Mouse (Mus musculus) kidney, adult 11 months (tissue): ENCODE results near the gene Spast.
"Not testable (repeated sequence)": the region's sequence is repeated elsewhere in the genome, so short reads cannot be mapped to it uniquely, and the experiment has no call there.

Experiments used
- DNase-seq: peaks from one replicate; pipeline ENCODE4 v3.0.0; 2022

The Spast gene

DNA sequence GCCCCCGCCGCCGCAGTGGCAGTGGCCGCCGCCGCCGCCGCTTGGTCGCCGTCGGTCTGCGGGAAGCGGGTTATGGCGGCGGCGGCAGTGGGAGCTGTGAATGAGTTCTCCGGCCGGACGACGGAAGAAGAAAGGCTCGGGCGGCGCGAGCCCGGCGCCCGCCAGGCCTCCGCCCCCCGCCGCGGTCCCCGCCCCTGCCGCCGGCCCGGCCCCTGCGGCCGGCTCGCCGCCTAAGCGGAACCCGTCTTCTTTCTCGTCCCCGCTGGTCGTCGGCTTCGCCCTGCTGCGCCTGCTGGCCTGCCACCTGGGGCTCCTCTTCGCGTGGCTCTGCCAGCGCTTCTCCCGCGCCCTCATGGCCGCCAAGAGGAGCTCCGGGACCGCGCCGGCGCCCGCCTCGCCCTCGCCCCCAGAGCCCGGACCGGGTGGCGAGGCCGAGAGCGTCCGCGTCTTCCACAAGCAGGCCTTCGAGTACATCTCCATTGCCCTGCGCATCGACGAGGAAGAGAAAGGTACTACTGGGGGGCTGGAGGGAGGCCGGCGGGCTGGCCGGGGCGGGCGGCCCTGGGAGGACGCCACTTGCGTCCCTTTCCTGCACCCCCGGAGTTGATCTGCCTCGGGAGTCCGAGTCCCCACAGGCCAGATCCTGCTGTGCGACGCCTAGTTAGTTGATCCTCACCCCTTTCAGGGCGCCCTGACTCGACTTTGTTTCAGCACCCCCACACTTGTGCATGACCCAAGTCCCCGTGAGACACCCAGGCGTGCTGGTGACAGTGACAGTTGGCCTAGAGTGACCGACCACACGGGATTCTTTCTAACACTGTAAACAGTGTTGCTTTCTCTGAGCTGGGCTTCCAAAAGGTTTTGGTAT is at the start of gene Spast:
TSS of gene Spast (plus strand) at position 51 of the 868 bp plus-strand sequence.
- peak; percentile 70 for DNase-seq

DNA sequence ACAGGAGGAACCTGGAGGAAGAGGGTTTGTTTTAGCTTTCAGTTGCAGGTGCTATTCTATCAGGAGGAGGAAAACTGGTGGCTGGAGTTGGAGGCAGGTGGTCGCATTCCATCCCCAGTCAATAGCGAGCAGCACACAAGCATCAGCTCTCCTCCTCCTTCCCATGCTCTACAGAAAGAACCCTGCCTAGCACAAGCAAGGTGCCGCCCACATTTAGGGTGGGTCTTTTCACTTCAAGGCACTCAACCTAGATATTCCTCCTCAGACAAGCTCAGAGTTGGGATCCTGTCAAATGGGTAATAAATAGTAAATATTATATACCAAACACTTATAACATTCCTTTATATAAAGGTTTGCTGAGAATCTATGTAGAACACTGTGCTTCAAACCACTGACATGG is 48.6 kb upstream of the Spast start:
- no peak for DNase-seq

- DNase-seq = no peak
These were observed 47.9 kb upstream of the Spast start for GRCm38 (mm10) chr17:74290869-74291268.

- no peak for DNase-seq
These were observed 47.0 kb upstream of the Spast start for GRCm38 (mm10) chr17:74291640-74292361.

DNA sequence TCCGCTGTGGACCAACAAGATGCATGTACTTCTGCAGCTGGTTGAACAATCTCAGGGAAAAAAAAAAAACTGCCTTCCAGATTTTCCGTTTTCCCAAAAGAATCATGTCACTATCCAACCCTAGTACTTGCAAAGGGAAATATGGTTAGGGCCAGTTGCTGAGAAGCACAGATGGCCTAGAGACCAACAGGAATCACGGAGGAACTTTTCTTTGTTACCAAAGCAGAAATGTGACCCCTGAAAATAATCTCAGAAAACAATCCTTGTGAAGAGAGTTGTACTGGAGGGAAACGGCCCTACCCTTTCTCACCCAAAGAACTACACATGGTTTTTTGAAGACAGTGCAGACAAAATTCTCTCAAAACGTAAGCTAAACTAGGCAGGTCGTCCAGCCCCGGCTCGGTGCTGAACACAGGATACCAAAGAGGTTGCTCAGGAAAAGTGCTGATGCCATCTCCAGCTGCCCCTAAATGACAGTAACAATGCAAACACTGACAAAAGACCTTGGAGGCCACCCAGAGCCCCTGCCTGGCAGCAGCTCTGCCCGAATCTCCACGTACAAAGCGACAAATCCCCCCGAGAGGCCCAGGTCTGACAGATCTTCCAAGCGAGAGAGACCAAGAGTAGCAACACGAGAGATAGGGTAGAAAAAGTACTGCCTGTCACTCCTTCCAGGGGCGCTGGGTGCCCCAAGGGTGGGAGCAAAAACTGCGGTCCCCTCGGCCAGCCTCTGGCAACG is 44.9 kb upstream of the Spast start:
- DNase-seq = peak; percentile 32

DNA sequence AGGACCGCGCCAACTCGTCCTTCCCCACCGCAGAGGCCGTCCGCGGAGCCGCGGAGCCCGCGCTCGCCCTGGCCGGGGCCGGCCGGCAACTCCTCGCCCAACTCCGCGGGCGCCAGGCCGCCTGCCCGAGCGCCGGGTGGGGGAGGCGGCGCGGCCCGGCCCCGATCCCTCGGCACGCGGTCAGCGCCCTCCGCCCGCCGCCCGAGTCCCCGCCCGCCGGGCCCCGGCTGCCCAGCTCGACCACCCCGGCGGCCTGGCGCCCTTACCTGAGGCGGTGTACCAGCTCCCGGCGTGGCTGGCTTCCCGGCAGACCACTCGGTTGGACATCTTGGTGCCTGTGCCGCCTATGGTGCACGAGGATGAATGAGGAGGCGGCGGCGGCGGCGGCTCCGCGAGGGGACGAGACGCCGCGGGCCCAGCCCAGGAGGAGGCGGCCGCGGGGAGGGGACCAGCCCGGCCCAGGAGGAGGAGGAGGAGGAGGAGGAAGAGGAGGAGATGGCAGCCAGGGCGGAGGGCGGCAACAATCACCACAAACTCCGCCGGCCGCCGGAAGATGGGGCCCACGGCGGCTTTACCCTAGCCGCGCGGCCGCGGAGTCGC is 44.3 kb upstream of the Spast start:
- DNase-seq = peak; percentile 87

DNA sequence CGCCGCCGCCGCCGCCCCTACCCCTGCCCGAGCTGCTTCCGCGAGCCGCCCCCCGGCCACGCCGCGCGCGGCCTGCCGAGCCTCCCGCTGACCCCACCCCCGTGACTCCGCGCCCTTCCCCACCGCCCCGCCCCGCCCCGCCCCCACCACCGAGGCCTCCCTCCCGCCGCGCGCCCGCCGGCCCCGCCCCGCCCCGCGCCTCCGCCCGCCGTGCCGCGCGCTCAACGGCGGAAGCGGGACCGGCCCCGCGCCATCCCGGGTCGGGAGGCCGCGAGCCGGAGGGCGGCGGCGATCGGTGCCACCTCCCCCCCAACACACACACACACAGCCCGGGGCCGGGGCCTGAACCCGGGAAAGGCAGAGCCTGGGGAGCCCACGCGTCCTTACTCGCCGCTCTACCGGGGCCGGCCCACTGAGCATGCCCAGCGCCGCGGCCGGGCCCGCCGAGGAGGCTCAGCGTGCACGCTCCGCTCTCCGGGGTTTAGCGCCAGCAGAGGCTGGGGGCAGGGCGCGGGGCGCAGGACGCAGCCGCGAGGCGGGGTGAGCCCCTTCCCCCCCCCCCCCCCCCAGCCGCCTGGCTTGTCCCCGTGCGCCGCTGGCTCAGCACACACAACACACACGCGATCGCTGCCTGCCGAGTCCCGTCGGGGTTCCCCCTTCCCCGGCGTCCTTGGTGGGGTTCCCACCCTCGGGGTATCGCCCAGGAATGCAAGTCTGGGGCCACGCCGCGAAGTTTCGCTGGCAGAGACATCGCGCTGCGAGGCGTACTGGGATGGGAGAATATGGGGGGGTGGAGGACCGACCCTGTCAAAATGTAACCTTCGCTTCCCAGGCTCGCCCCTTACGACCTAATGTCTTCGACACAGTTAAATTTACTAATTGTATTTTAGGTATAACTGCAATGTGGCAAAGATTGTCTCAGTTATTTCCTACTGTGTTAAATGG is 43.5 kb upstream of the Spast start, which contains the start of gene Memo1:
TSS of gene Memo1 (minus strand) at position 496 of the 945 bp plus-strand sequence.
- DNase-seq = peak; percentile 74

DNA sequence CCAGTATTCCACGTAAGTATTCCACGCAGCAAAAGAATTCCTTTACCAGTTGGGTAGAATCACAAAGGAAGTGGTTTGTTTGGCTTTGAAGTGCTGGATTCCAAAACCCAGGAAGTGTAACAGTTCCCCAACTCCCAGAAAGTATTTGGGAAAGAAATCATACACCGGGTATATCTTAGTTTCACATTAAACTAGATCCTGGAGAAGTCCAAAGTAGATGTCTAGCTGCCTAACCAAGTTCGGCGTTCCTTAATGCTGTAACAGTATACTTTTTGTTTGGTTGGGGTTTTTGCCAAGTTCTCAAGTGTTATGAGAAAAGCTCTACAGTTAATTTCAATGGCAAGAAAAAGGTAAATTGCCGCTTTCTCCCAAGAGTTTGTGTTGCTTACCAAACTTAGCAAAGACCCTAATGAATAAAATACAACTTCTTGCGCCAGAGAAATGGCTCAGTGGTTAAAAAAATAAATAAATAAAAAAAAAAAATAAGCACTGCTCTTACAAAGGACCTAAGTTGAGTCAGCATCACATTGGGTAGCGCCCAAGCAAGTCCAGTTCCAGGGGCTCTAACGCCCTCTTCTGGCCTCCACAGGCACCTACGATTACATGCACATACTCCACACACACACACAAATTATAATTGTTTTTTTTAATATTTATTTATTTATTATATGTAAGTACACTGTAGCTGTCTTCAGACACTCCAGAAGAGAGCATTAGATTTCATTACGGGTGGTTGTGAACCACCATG is 42.5 kb upstream of the Spast start:
- peak; percentile 30 for DNase-seq

- not testable (repeated sequence) for DNase-seq
These were observed 41.8 kb upstream of the Spast start for GRCm38 (mm10) chr17:74296991-74297390.

DNA sequence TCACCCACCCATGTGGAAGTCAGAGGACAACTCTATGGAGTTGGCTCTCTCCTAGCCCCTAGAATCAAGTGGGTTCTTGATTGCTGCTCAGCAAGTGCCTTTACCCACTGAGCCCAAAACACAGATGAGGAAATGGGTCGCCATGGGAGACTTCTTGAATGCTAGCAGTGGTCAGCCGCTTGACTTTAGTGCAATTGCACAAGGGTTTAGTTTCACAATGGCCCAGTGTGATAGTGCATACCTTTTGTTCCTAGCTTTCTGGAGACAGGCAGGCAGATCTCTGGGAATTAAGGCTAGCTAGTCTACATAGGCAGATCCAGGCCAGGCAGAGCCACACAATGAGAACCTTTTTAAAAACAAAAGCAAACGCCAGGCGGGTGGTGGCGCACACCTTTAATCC is 38.7 kb upstream of the Spast start:
- DNase-seq = no peak

GRCm38 (mm10) chr17:74304060-74304459 is 34.7 kb upstream of the Spast start:
- no peak for DNase-seq

DNA sequence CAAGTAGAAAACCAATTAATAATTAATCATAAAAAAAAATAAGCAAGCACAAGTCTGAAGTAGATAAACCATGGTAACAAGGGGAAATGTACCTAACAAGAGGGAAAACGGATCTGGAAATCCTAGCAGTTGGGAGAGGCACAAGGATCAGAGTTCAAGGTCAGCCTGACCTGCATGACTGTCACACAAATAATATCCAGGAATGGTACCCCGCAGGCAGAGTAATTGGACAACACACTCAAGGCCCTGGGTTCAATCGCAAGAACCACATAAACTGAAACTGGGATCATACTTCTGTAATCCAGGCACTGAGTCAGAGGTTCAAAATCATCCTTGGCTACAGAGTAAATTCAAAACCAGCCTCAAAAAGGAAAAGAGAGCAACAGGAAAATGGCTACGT is 33.2 kb upstream of the Spast start:
- DNase-seq = no peak

DNA sequence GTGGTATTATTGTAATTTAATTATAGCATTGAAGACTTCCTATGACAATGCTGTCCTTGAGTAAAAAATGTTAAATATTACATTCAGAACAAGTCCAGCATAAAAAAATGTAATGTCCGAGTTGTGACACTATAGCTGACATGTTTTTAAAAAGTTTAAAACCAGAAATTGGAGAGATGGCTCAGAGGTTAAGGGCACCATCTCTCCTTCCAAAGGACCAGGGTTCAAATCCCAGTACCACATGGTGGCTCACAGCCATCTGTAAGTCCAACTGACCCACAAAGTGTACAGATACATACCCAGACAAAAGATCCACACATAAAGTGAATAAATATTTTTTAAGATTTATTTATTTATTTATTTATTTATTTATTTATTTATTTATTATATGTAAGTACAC is 32.8 kb upstream of the Spast start:
- DNase-seq = no peak

DNA sequence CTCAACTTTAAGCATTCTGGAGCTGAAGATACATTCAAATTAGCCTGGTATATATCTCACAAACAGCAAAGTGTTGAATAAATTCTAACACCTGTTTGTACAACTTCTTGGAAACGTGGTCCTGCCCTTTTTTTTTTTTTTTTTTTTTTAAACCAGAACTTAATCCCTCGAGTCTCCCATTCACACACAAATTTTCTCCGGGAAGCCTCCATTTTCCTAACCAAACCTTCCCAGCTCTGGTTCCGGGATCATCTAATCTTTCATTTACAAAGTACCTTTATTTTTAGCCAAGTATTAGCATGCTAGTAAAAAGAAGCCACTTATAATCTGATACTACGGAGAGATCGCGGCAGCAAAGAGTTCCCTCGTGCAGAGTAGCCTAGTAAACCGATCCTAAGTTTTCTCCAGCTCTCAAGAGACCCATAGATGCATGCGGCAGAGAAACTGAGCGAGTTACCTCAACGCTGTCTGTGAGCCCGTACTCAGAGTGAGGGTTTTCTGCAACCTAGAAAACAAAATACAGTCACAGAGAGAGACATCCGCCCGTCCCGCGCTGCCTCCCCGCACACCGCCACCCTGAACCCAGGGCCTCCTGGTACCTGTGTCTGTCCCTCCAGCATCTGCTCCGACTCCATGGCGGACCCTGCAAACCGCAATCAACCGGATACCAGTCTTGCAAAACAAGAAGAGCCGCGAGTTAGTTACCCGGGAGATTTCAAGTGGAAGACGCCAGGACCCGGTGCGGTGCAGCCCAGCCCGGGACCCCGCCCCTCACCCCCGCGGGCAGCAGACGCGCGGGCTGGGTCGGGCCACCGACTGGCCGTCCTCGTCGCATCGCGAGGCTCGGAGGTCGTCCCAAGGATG is 23.1 kb upstream of the Spast start:
- DNase-seq = no peak

DNA sequence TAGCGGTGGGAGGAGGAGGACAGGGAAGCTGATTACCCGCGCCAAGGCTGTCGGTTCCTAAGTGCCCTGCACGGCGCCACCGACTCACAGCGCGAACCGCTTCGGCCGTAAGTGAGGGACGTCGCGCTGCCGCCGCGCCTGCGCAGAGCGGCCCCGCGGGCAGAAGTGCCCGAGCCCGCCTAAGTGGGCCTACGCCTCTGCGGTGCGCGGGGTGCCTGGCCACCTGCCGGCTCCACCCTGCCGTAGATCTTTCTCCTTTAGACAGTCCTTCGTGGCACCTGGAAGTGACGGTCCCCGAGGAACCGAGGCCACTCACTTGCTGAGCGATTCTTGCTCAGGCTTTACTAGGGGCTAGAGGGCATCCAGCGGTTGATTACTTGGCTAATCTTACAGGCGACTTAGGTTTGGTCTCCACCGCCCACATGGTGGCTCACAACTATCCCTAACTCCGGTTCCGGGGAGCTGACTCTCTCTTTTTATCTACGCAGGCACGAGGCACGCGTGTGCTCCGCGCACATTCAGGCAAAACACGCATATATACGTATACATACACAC is 22.4 kb upstream of the Spast start:
- DNase-seq = peak; percentile 90

DNA sequence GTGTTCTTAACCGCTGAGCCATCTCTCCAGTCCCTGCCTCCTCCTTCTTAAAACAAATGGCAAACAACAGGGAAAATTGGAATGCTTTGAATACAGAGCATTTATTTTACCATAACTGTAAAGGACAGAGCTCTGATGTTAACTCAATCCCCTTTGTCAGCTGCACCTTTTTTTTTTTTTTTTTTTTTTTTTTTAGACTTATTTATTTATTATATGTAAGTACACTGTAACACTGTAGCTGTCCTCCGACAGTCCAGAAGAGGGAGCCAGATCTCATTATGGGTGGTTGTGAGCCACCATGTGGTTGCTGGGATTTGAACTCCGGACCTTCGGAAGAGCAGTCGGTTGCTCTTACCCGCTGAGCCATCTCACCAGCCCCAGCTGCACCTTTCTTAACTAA is 20.1 kb upstream of the Spast start:
- no peak for DNase-seq

- no peak for DNase-seq
These were observed 16.3 kb upstream of the Spast start for GRCm38 (mm10) chr17:74322400-74323054.

DNA sequence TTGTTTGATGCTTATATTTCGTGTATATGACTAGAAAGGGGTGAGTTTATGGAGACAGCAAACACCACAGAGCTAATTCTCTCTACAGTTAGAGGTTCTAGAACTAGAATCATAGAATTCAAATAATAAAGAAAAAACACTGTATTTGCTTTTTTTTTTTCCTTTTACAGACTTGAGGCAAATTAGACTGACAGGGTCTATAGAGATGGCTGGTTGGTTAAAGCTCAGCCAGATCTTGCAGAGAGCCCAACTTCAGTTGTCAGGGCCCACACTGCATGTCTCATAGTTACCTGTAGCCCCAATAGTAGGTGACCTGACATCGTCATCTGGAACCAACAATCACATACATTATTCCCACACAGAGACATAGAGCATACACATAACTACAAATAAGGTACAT is 14.9 kb upstream of the Spast start, which contains the start of gene Dpy30:
TSS of gene Dpy30 (minus strand) at position 101 of the 400 bp plus-strand sequence.
- DNase-seq = no peak

GRCm38 (mm10) chr17:74327195-74327594 is 11.6 kb upstream of the Spast start:
- DNase-seq = not testable (repeated sequence)
